ENCODE assay signal across 9 mouse cellular contexts in the genomic region with DNA sequence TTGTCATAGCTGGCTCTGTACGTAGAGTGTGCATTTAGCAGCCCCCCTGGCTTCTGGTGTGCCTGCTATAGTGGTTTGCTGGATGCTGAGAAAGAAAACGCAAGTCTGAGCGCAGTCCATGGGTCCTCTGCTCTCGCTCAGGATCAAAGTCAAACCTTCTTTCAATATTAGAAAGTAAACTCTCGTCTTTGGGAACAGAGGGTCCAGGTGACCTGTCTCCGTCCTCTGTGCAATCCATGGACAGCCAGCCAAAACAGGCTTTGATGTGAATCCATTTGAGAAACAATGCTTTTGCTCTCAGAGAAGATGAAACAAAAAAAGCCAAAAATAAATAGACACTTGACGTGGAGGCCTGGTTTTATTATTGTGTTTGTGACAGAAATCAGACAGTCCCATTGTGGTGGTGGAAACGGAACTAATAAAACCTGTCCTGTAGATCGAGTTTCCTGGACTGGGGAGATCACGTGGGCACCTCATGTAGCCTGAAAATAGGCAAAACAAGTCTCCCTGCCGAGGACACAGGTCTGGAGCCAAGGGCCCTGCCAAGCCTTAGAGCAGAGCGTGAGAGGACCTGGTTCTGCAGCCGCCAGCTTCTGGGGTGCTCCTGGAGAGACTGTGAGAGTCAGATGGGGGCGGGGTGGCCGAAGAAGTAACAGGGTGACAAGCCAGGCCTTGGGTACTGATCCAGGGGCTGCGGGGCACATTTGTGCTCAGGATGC. TPM values are rescaled to one million over a fixed set of nuclear protein-coding genes. Genes with fewer than 3 reads are reported as not detected.
DNase-seq lines count a peak whose midpoint lies in the region; ATAC-seq lines count a peak whose summit lies in the region.
"Had no signal": no experiment of that assay in that cellular context is flagged by ENCODE, and none has a peak within 500 bp of the region (broad histone marks: within the 10 kb centered on the region; RNA-seq: fewer than 3 reads in every experiment).

No protein-coding gene starts in this region.

- peaks cover 3% of the 10 kb centered on the region; the same call in 1 of the 2 replicates for H3K4me1 ChIP-seq in embryonic facial prominence, embryonic 12.5 days
- peaks cover 9% of the 10 kb centered on the region for H3K4me1 ChIP-seq in midbrain, embryonic 10.5 days
- H3K4me1 ChIP-seq: midbrain, embryonic 12.5 days had no signal

- H3K27ac ChIP-seq in embryonic facial prominence, embryonic 12.5 days: peak overlapping the region; percentile 27; the same call in 1 of the 2 replicates
- H3K27ac ChIP-seq in midbrain, embryonic 10.5 days (replicated peaks): no peak overlapping the region
- H3K27ac ChIP-seq: midbrain, embryonic 12.5 days had no signal

- H3K36me3 ChIP-seq in embryonic facial prominence, embryonic 12.5 days: peaks cover 10% of the 10 kb centered on the region; the same call in 1 of the 2 replicates
- H3K36me3 ChIP-seq in midbrain, embryonic 10.5 days: peaks cover 49% of the 10 kb centered on the region

- no peak overlapping the region for H3K4me2 ChIP-seq in embryonic facial prominence, embryonic 12.5 days (replicated peaks)
- H3K4me2 ChIP-seq: midbrain, embryonic 12.5 days had no signal

- ATAC-seq in embryonic facial prominence, embryonic 12.5 days (ENCODE audit: insufficient number of reproducible peaks, insufficient read depth, low FRiP score, low TSS enrichment): no peak

- no peaks in the 10 kb centered on the region for H3K9me3 ChIP-seq in embryonic facial prominence, embryonic 12.5 days
- H3K9me3 ChIP-seq in midbrain, embryonic 10.5 days (replicated peaks): no peaks in the 10 kb centered on the region
- H3K9me3 ChIP-seq: midbrain, embryonic 12.5 days had no signal

- peak; percentile 61 for DNase-seq in ovary, adult 18-20 months (ENCODE audit: low spot score)
- DNase-seq in ovary, postnatal 10 days (ENCODE audit: low spot score): no peak
- DNase-seq in kidney, postnatal 36 days: peak; percentile 68 to 79
- DNase-seq in midbrain, embryonic 10.5 days (ENCODE audit: low spot score): no peak
- DNase-seq in yolk sac, embryonic 10.5 days (ENCODE audit: low spot score): no peak
- DNase-seq in heart, postnatal 10 days: no peak
- DNase-seq: right cerebral cortex, postnatal 4 days had no signal

- H3K4me3 ChIP-seq in embryonic facial prominence, embryonic 12.5 days: no peak overlapping the region
- H3K4me3 ChIP-seq in midbrain, embryonic 10.5 days: no peak overlapping the region
- H3K4me3 ChIP-seq: midbrain, embryonic 12.5 days had no signal

- 76% methylated on average over 16 of the region's 16 CpGs for WGBS in embryonic facial prominence, embryonic 12.5 days
- 86% methylated on average over 16 of the region's 16 CpGs for WGBS in midbrain, embryonic 10.5 days

- no peak overlapping the region for H3K9ac ChIP-seq in embryonic facial prominence, embryonic 12.5 days
- H3K9ac ChIP-seq: midbrain, embryonic 12.5 days had no signal

- intact Hi-C loops in heart, postnatal 10 days (cut with DNase I): no loop called here

- H3K27me3 ChIP-seq in embryonic facial prominence, embryonic 12.5 days: no peaks in the 10 kb centered on the region
- no peaks in the 10 kb centered on the region for H3K27me3 ChIP-seq in midbrain, embryonic 10.5 days (ENCODE audit: low read depth, poor library complexity, severe bottlenecking)
- H3K27me3 ChIP-seq: midbrain, embryonic 12.5 days had no signal

RNA-seq across cellular contexts. Expression of a gene that starts 7.5 kb away (rescaled TPM):
- polyA plus RNA-seq in embryonic facial prominence, embryonic 12.5 days (2016; fragmentation: Nextera tagmentation; extraction: Ambion mirVana): 50.3 and 55.9 TPM in 2 replicates
- polyA plus RNA-seq in midbrain, embryonic 10.5 days (2016; fragmentation: Nextera tagmentation; extraction: Ambion mirVana): 67.6 and 71.0 TPM in 2 replicates
- 1 to 10 TPM; 8.0 to 9.5 TPM for total RNA-seq in heart, postnatal 10 days (2021)

RNA-seq across cellular contexts. Expression of a gene that starts 46.7 kb away (rescaled TPM):
- polyA plus RNA-seq in embryonic facial prominence, embryonic 12.5 days (2016; fragmentation: Nextera tagmentation; extraction: Ambion mirVana): 7.1 and 7.4 TPM in 2 replicates
- 7.8 and 8.6 TPM in 2 replicates for polyA plus RNA-seq in midbrain, embryonic 10.5 days (2016; fragmentation: Nextera tagmentation; extraction: Ambion mirVana)
- total RNA-seq in heart, postnatal 10 days (2021): 1 to 10 TPM; 3.1 to 3.2 TPM

Comparison
In these comparisons a context has a peak if more than half of its experiments do, and no peak if none do; other contexts are left out.
1. DNase-seq: peak in ovary, adult 18-20 months (single experiment) and kidney, postnatal 36 days (2 of 2); none in ovary, postnatal 10 days (single experiment), midbrain, embryonic 10.5 days (single experiment), yolk sac, embryonic 10.5 days (single experiment) and heart, postnatal 10 days (0 of 2).